Mouse (Mus musculus) intestine, postnatal 0 days (tissue): ENCODE results near the gene Dedd. TPM values are rescaled to one million over a fixed set of nuclear protein-coding genes. Genes with fewer than 3 reads are reported as not detected.
"Not testable (repeated sequence)": the region's sequence is repeated elsewhere in the genome, so short reads cannot be mapped to it uniquely, and the experiment has no call there.

ENCODE experiments used
- ATAC-seq: fragments of 200-750 bp; cut with Nextera tagmentation; 2 replicates; pipeline ENCODE4 v1.8.0; 2017; ENCODE audit warnings: mild to moderate bottlenecking, moderate TSS enrichment, moderate library complexity
- H3K27ac ChIP-seq: fragments of 300-500 bp; sonication (generic); 2 replicates; pipeline ENCODE4 v1.5.1; 2014; ENCODE audit warnings: mild to moderate bottlenecking, low read depth, low read length, moderate library complexity
- H3K27me3 ChIP-seq: fragments of 300-500 bp; sonication (generic); replicated peaks from 2 replicates; pipeline ENCODE4 v1.6.1; 2014; ENCODE audit warnings: low read length, mixed read lengths; ENCODE audit not compliant: control insufficient read depth, insufficient read depth
- H3K36me3 ChIP-seq: fragments of 300-500 bp; sonication (generic); 2 replicates; pipeline ENCODE4 v1.6.1; 2014; ENCODE audit warnings: mild to moderate bottlenecking, moderate library complexity; ENCODE audit not compliant: control insufficient read depth, insufficient read depth
- H3K4me1 ChIP-seq: fragments of 300-500 bp; sonication (generic); replicated peaks from 2 replicates; pipeline ENCODE4 v1.6.1; 2014; ENCODE audit warnings: antibody characterized with exemption, low read length, mixed read lengths; ENCODE audit not compliant: control insufficient read depth, insufficient read depth
- H3K4me2 ChIP-seq: fragments of 300-500 bp; sonication (generic); replicated peaks from 2 replicates; pipeline ENCODE4 v1.6.1; 2014; ENCODE audit warnings: low read depth, mild to moderate bottlenecking, moderate library complexity
- H3K4me3 ChIP-seq: fragments of 300-500 bp; sonication (generic); 2 replicates; pipeline ENCODE4 v1.5.1; 2014; ENCODE audit warnings: low read depth, low read length
- H3K9ac ChIP-seq: fragments of 300-500 bp; sonication (generic); 2 replicates; pipeline ENCODE4 v1.6.1; 2014; ENCODE audit warnings: mild to moderate bottlenecking, low read depth, low read length
- H3K9me3 ChIP-seq: fragments of 300-500 bp; sonication (generic); 2 replicates; pipeline ENCODE4 v1.6.1; 2016; ENCODE audit warnings: mixed run types; ENCODE audit not compliant: control insufficient read depth
- CTCF ChIP-seq: sonication (generic); IDR thresholded peaks from 2 replicates; pipeline ENCODE4 v1.5.1; 2016; ENCODE audit warnings: low read depth, mild to moderate bottlenecking, control low read depth, antibody characterized with exemption, moderate library complexity
- WGBS: fragments of 180-500 bp; shearing (Covaris S2); extraction: QIAGEN DNeasy Blood & Tissue Kit; methylation state at CpG from one replicate; pipeline ENCODE4 v1.1.7; 2014; 5-methylcytosine and 5-hydroxymethylcytosine counted together
- polyA plus RNA-seq: library from polyadenylated mRNA; unstranded; fragments of >200 nt; fragmentation: Nextera tagmentation; extraction: Ambion mirVana; gene quantifications from 2 replicates; pipeline ENCODE4 v1.2.1, GENCODE M21; 2015

Dedd gene
- polyA plus RNA-seq, 1 experiment from 2014 or later: 28.1 TPM

DNA sequence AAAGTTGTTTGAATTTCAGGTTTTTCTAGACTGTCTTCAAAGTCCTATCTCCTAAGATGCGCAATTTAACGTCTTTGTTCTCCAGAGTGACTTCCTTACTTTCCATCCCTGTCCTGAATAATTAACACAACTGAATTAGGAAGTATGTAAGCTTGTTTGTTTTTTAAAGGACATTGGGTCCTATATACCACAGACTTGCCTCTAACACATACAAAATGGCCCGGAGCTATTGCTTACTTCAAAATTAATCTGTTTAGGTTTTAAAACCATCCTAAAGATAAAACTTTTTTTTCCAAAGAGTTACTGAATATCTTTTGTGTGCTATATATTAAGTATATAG, 33.9 kb upstream of the Dedd start:
- ATAC-seq: no peak
- Histone ChIP-seq H3K4me2 (peak overlapping the region; percentile 53), H3K4me1 (no peaks in the 10 kb centered on the region; the same call in 1 of the 2 replicates), H3K27me3 (peaks cover 7% of the 10 kb centered on the region; the same call in 1 of the 2 replicates), H3K27ac (peak overlapping the region; percentile 97), H3K9ac (0 out of 2 replicates have a peak overlapping the region, but pooled peaks have one; percentile 88), H3K4me3 (peak overlapping the region; percentile 85), H3K9me3 (no peaks in the 10 kb centered on the region), H3K36me3 (peaks cover 2% of the 10 kb centered on the region; the same call in 1 of the 2 replicates)
- no peak for TF ChIP-seq CTCF
- 16% methylated on average over 3 of the region's 3 CpGs for WGBS

DNA sequence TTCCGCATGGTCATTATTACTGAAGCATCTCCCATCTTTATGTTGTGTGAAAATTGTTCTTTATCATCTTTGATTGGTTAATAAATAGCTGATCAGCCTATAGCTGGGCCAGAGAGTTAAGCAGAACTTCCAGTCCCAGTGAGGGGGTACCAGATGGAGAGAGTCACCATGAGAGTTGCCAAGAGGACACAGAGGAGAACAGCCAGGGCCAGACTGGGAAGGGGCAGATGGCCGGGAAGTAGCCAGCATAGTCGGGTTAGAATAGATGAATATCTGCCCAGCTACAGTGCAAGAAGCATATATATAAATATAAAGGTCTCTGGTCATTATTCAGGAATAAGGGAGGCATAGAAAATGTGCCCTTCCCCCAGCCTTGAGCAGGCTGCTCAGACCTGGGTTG, 30.7 kb upstream of the Dedd start:
- Histone ChIP-seq H3K9ac (no peak overlapping the region), H3K4me2 (no peak overlapping the region), H3K4me3 (no peak overlapping the region), H3K27me3 (peaks cover 7% of the 10 kb centered on the region; the same call in 1 of the 2 replicates), H3K36me3 (no peaks in the 10 kb centered on the region), H3K9me3 (no peaks in the 10 kb centered on the region), H3K4me1 (no peaks in the 10 kb centered on the region; the same call in 1 of the 2 replicates), H3K27ac (no peak overlapping the region)
- ATAC-seq: no peak
- WGBS: 67% methylated on average over 3 of the region's 3 CpGs
- no peak for TF ChIP-seq CTCF

DNA sequence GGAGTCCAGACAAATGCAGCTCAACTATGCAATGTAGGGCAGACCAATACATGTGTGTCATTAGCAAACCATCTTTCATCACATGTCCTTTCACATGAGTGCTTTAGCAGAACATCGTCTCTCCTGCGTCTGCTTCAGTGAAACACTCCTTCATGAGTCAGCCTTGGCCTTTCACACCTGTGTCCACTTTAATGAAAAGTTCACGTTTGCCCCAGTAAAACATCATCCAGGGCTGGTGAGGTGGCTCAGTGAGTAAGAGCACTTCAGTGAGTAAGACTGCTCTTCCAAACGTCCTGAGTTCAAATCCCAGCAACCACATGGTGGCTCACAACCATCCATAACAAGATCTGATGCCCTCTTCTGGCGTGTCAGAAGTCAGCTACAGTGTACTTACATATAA, 22.8 kb upstream of the Dedd start:
- H3K36me3 ChIP-seq, ATAC-seq, H3K9ac ChIP-seq, H3K27me3 ChIP-seq, H3K4me1 ChIP-seq, H3K27ac ChIP-seq, H3K4me3 ChIP-seq, H3K4me2 ChIP-seq, H3K9me3 ChIP-seq: not testable (repeated sequence)
- 64% methylated on average over 5 of the region's 5 CpGs for WGBS

DNA sequence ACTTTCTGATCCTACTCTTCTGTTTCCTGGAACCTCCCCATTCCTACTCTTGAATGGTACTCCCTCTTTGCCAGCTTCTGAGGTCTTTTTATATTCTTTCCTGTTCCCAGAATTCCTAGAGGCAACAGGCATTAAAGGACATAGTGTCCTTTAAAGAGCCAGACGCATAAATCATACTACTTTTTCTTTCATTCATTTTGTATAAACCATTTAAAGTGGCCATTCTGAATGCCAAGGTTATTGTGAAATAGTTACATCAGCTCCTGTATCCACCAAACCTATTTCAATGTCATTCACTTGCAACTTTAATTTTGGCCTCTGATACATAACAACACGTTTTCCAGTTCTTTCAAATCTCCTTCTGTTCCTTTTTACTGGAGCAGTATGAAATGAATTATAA, 19.6 kb upstream of the Dedd start:
- no peak overlapping the region for H3K4me3 ChIP-seq

DNA sequence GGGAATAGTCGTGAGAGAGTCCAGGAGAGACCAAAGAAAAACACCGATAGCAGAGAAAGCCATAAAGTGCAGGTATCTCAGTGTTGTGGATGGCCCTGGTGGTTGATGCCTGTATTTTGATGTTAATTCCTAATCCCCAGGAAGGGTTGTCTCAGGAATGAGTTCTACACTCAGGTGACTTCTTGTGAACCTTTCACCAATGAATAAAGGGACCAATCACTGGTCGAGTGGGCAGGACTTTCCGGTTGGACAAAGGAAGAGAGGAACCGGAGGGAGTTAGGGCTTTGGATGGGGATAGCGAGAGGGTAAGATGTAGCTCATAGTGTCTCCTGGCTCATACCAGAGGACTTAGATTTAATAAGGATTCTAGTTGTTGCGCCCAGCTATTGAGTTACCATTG, 9.2 kb upstream of the Dedd start:
- H3K4me3 ChIP-seq: no peak overlapping the region
- H3K9me3 ChIP-seq: no peaks in the 10 kb centered on the region
- no peaks in the 10 kb centered on the region for H3K4me1 ChIP-seq
- 0 out of 2 replicates have a peak, but pooled peaks have one; percentile 13 for TF ChIP-seq CTCF
- no peak overlapping the region for H3K9ac ChIP-seq
- H3K27ac ChIP-seq: no peak overlapping the region
- no peaks in the 10 kb centered on the region for H3K36me3 ChIP-seq
- H3K27me3 ChIP-seq: no peaks in the 10 kb centered on the region
- peak overlapping the region; percentile 18 for H3K4me2 ChIP-seq
- WGBS: 24% methylated on average over 7 of the region's 7 CpGs
- 0 out of 2 replicates have a peak, but pooled peaks have one; percentile 16 for ATAC-seq

More for the DNA sequence above, 19.6 kb upstream of the Dedd start:
- Histone ChIP-seq H3K36me3 (no peaks in the 10 kb centered on the region), H3K27ac (no peak overlapping the region), H3K9ac (no peak overlapping the region), H3K4me2 (no peak overlapping the region), H3K4me1 (no peaks in the 10 kb centered on the region), H3K9me3 (no peaks in the 10 kb centered on the region), H3K27me3 (no peaks in the 10 kb centered on the region)
- WGBS: 71% methylated on average over 2 of the region's 2 CpGs
- no peak for TF ChIP-seq CTCF
- ATAC-seq: no peak

DNA sequence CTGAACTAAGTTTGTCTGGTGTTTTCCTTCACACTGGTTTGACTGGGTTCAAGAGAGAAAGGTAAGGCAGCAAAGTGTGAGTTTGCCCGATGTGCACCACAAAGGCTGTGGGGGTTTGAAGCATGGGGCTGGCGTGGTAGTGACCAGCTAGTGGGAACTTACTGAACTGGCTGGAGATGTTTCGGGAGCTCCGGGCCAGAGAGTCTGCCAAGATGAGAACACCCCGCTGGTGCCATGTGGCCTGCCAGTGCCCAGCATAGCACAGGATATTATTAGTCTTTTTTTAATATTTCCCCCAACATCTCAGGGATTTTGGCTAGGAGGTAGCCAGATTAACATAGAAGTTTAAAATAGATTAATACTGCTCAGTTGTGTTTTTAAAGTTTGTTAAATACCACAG, 8.8 kb upstream of the Dedd start:
- H3K4me1 ChIP-seq: no peaks in the 10 kb centered on the region
- no peaks in the 10 kb centered on the region for H3K9me3 ChIP-seq
- H3K4me2 ChIP-seq: peak overlapping the region; percentile 18
- TF ChIP-seq CTCF: no peak
- no peak overlapping the region for H3K4me3 ChIP-seq
- no peaks in the 10 kb centered on the region for H3K27me3 ChIP-seq
- 24% methylated on average over 5 of the region's 5 CpGs for WGBS
- H3K36me3 ChIP-seq: no peaks in the 10 kb centered on the region
- ATAC-seq: no peak
- H3K27ac ChIP-seq: no peak overlapping the region
- H3K9ac ChIP-seq: no peak overlapping the region

DNA sequence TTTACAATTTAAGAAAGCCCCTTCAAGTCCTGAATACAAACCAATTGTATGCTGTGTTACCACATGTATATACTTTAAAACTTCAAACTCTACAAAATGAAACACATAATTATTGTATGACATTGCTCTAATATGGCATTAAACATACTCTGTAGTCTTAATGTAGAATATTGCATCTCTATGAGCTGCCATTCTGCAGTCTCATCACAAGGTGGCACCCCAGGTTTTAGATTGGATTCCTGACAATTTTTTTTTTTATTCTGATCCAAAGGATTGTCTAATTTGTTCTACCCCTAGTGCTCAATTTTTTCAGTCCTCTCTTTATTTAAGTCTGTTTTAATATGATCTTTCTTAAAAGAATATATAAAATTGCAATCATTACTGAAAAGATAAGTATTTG, 7.5 kb upstream of the Dedd start:
- no peak overlapping the region for H3K9ac ChIP-seq
- no peaks in the 10 kb centered on the region for H3K36me3 ChIP-seq
- no peak overlapping the region for H3K27ac ChIP-seq
- H3K4me2 ChIP-seq: no peak overlapping the region
- no peak for ATAC-seq
- TF ChIP-seq CTCF: peak; percentile 77
- H3K4me1 ChIP-seq: no peaks in the 10 kb centered on the region
- no peak overlapping the region for H3K4me3 ChIP-seq
- H3K27me3 ChIP-seq: no peaks in the 10 kb centered on the region
- no peaks in the 10 kb centered on the region for H3K9me3 ChIP-seq
